Mouse (Mus musculus) left cerebral cortex, adult 2 months (tissue): ENCODE data around the gene Dpy19l3. TPM values are rescaled to one million over a fixed set of nuclear protein-coding genes. Genes with fewer than 3 reads are reported as not detected.

Experiments
- DNase-seq, 2 experiments: peaks; one replicate each; pipeline ENCODE4 v3.0.0; 2021 to 2022; ENCODE audit warnings: low spot score in 2 of 2, mixed read lengths in 1 of 2; ENCODE audit errors: extremely low spot score in 1 of 2
- H3K27ac ChIP-seq: fragments of 200-600 bp; 2 replicates; pipeline ENCODE4 v1.8.1; 2022
- H3K4me3 ChIP-seq: fragments of 200-600 bp; 2 replicates; pipeline ENCODE4 v1.8.1; 2022
- CTCF ChIP-seq: fragments of 200-600 bp; IDR thresholded peaks from 2 replicates; pipeline ENCODE4 v1.8.1; 2022; ENCODE audit warnings: antibody characterized with exemption, mild to moderate bottlenecking, moderate library complexity
- intact Hi-C: fragments of 180-260 bp; cut with DNase I; formaldehyde crosslinking; loops from one replicate; pipeline ENCODE4 v1.15.1; 2025
- total RNA-seq, 2 experiments: library from RNA; stranded (reverse); gene quantifications; 2 replicates each; pipeline ENCODE4 v1.2.3; 2021

The Dpy19l3 gene
- total RNA-seq, 2 experiments from 2014 or later, result 65.4 to 90.4 TPM

DNA sequence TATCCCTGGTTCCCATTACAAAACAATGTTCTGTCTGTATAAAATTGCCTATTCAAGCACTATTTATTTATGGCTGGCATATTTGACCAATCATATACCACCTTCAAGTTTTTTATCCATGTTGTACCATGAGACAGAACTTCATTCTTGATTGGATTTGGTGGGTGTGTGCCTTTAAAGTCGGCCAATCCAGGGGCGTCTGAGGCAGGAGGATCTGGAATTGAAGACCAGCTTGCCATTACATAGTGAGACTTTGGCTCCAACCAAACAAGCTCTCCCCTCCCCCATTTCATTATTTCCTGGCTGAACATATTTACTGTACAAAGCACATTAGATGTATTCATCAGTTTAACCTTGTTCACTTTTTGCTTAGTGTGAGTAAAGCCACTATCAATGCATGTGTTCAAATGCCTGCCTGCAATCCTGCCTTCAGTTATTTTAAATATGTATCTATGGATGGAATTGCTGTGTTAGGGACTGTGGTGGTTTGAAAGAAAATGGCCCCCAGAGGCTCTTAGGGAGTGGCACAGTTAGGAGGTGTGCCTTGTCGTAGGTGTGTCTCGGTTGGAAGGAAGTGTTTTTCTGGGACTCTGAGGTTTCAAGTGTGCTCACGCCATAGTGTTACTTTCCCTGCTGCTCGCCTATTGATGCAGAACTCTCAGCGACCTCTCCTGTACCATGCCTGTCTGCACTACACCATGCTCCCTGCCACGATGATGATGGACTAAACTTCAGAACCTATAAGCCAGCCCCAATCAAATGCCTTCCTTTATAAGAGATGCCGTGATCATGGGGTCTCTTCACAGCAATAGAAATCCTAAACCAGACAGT, 105.8 kb downstream of the Dpy19l3 start:
- no peak for DNase-seq
- Histone ChIP-seq H3K4me3 (no peak overlapping the region), H3K27ac (no peak overlapping the region)
- intact Hi-C loops, result loop anchor here (5.0 kb wide), 1 partner anchor 154 kb away; the partner anchor contains the start of gene Zfp507
- TF ChIP-seq CTCF, result no peak

DNA sequence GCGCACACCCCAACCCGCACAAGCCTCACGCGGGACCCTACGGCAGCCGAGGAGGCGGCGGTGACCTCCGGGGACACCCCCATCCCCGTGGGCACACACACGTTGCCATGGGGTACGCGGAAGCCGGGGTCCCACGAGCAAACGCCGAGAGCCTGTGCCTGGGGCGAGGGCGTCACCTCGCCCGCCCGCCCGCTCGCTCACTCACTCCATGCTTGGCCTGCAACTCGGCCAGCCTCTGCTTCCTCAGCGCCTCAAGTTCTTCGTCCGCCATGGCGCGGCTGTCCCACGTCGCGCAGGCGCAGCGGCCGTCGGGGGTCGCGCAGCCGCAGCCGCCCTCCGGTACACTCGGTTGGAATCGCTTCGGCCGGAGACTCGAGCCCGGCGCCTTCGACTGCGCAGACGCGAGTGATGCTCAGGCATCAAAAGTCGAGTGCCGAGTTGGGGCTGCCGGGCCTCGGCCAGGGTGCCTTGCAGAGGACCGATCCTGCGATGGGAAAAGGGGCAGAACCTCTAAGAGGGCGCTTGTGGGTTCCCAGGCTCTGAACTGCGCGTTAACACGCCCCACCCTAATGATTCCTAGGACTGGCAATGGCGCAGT, 107.1 kb downstream of the Dpy19l3 start, which contains the start of gene Pdcd5:
Gene Pdcd5, minus strand, starts transcription at position 421 of the 598 bp plus-strand sequence.
- TF ChIP-seq CTCF, result no peak; the same call in 1 of the 2 replicates
- DNase-seq, result peak; percentile 98 to 99
- intact Hi-C loops, result loop anchor here (5.0 kb wide), 1 partner anchor 155 kb away; the partner anchor contains the start of gene Zfp507
- Histone ChIP-seq H3K4me3 (peak within 1 kb of the TSS; percentile 84), H3K27ac (peak within 1 kb of the TSS; percentile 76)

GRCm38 (mm10) chr7:35646317-35647081, 107.8 kb downstream of the Dpy19l3 start:
- no peak for DNase-seq
- intact Hi-C loops, result loop anchor here (5.0 kb wide), 1 partner anchor 156 kb away; the partner anchor contains the start of gene Zfp507
- peak overlapping the region; percentile 76 for H3K27ac ChIP-seq
- TF ChIP-seq CTCF, result no peak
- peak overlapping the region; percentile 84 for H3K4me3 ChIP-seq

DNA sequence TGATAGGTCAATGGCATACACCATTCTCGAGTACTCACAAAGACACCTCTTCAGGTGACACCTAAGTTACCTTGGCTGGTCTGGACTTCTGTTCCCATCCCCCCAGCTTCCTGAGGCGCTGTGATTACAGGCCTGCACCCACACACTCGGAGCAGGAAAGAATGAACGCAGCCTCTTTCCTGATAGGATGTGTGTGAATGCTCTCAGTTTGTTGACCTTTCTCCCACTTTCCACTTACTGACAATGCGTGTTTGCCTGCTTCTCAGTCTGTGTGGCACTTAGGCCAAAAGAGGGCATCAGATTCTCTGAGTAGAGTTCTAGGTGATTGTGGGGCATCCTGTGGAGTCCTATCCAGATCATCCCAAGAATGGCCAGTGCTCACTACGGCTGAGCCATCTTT, 114.2 kb downstream of the Dpy19l3 start:
- no peak overlapping the region for H3K4me3 ChIP-seq
- DNase-seq, result no peak
- no peak overlapping the region for H3K27ac ChIP-seq
- intact Hi-C loops, result no loop called here
- TF ChIP-seq CTCF, result no peak

- no peak for TF ChIP-seq CTCF
- H3K27ac ChIP-seq, result no peak overlapping the region
- no peak overlapping the region for H3K4me3 ChIP-seq
- intact Hi-C loops, result loop anchor here (2.0 to 10.0 kb wide), 3 partner anchors 82 to 242 kb away; partner anchors contain the start of genes Cep89 and Faap24
- no peak for DNase-seq
These were observed 117.4 kb downstream of the Dpy19l3 start for GRCm38 (mm10) chr7:35636874-35637273.

GRCm38 (mm10) chr7:35636229-35636628, 118.0 kb downstream of the Dpy19l3 start:
- Histone ChIP-seq H3K27ac (no peak overlapping the region), H3K4me3 (no peak overlapping the region)
- intact Hi-C loops, result loop anchor here (2.0 to 10.0 kb wide), 3 partner anchors 81 to 241 kb away; partner anchors contain the start of genes Cep89 and Faap24
- TF ChIP-seq CTCF, result peak; percentile 74
- DNase-seq, result peak in 1 of 2 experiments; percentile 32

Other genes starting within 250 kb of the Dpy19l3 start
- under 1 TPM; 0.33 to 0.38 TPM for gene Tdrd12, start 216.7 kb downstream of the Dpy19l3 start, total RNA-seq
- 10 to 100 TPM; 55.5 to 68.1 TPM for gene Nudt19, start 198.2 kb downstream of the Dpy19l3 start, total RNA-seq
- under 1 TPM; 0.38 to 0.40 TPM for gene Rgs9bp, start 168.9 kb downstream of the Dpy19l3 start, total RNA-seq
- gene Ankrd27, start 168.2 kb downstream of the Dpy19l3 start, total RNA-seq, result 10 to 100 TPM; 43.4 to 46.8 TPM
- 10 to 100 TPM; 68.1 to 69.2 TPM for gene Pdcd5, start 106.9 kb downstream of the Dpy19l3 start, total RNA-seq
- 10 to 100 TPM; 29.9 to 32.2 TPM for gene Zfp507, start 48.5 kb upstream of the Dpy19l3 start, total RNA-seq